Mouse (Mus musculus): ENCODE measurements around the gene Clnk.

Clnk gene

GRCm38 (mm10) chr5:38850171-38850570, 26.4 kb downstream of the Clnk start:
- no peak for DNase-seq (ENCODE audit: low spot score)

- no peak for DNase-seq (ENCODE audit: low spot score)
These were observed 31.1 kb downstream of the Clnk start for GRCm38 (mm10) chr5:38845529-38845928.

- no peak for DNase-seq (ENCODE audit: low spot score)
These were observed 32.3 kb downstream of the Clnk start for GRCm38 (mm10) chr5:38844312-38844711.

GRCm38 (mm10) chr5:38839981-38840380, 36.6 kb downstream of the Clnk start:
- DNase-seq (ENCODE audit: low spot score), result no peak

GRCm38 (mm10) chr5:38827310-38827709, 49.3 kb downstream of the Clnk start:
- DNase-seq (ENCODE audit: low spot score), result no peak

- no peak for DNase-seq (ENCODE audit: low spot score)
These were observed 50.0 kb downstream of the Clnk start for GRCm38 (mm10) chr5:38826586-38826985.

- DNase-seq (ENCODE audit: low spot score), result no peak
These were observed 52.3 kb downstream of the Clnk start for GRCm38 (mm10) chr5:38824132-38824965.

GRCm38 (mm10) chr5:38813391-38814109, 63.1 kb downstream of the Clnk start:
- DNase-seq (ENCODE audit: low spot score), result no peak

- no peak for DNase-seq (ENCODE audit: low spot score)
These were observed 63.7 kb downstream of the Clnk start for GRCm38 (mm10) chr5:38812916-38813315.

GRCm38 (mm10) chr5:38812386-38812785, 64.2 kb downstream of the Clnk start:
- no peak for DNase-seq (ENCODE audit: low spot score)

- no peak for DNase-seq (ENCODE audit: low spot score)
These were observed 77.7 kb downstream of the Clnk start for GRCm38 (mm10) chr5:38798910-38799309.

GRCm38 (mm10) chr5:38795139-38795538, 81.5 kb downstream of the Clnk start:
- DNase-seq (ENCODE audit: low spot score), result no peak

GRCm38 (mm10) chr5:38791116-38791515, 85.5 kb downstream of the Clnk start:
- no peak for DNase-seq (ENCODE audit: low spot score)

- no peak for DNase-seq (ENCODE audit: low spot score)
These were observed 87.8 kb downstream of the Clnk start for GRCm38 (mm10) chr5:38788820-38789219.

GRCm38 (mm10) chr5:38787851-38788520, 88.6 kb downstream of the Clnk start:
- DNase-seq (ENCODE audit: low spot score), result no peak

- DNase-seq (ENCODE audit: low spot score), result no peak
These were observed 90.5 kb downstream of the Clnk start for GRCm38 (mm10) chr5:38786126-38786525.

GRCm38 (mm10) chr5:38785686-38786085, 90.9 kb downstream of the Clnk start:
- no peak for DNase-seq (ENCODE audit: low spot score)

- peak; percentile 65 for DNase-seq (ENCODE audit: low spot score)
These were observed 94.8 kb downstream of the Clnk start for GRCm38 (mm10) chr5:38781813-38782212.

GRCm38 (mm10) chr5:38780631-38781030, 96.0 kb downstream of the Clnk start:
- no peak for DNase-seq (ENCODE audit: low spot score)

GRCm38 (mm10) chr5:38780045-38780444, 96.6 kb downstream of the Clnk start:
- DNase-seq (ENCODE audit: low spot score), result no peak

- DNase-seq (ENCODE audit: low spot score), result no peak
These were observed 101.1 kb downstream of the Clnk start for GRCm38 (mm10) chr5:38775500-38775899.

- DNase-seq (ENCODE audit: low spot score), result peak; percentile 11
These were observed 121.7 kb downstream of the Clnk start for GRCm38 (mm10) chr5:38754950-38755349.

- DNase-seq (ENCODE audit: low spot score), result no peak
These were observed 123.9 kb downstream of the Clnk start for GRCm38 (mm10) chr5:38752749-38753148.

Data from ovary, postnatal 36 days (tissue).